Mouse (Mus musculus) 416B (cell line): Measurements from ENCODE around the gene Itga9.

Source experiments
- DNase-seq: peaks from one replicate; pipeline ENCODE4 v3.0.0; 2011; ENCODE audit warnings: low read depth

Itga9 gene

GRCm38 (mm10) chr9:118686166-118686961 lies 79.9 kb downstream of the Itga9 start:
- peak; percentile 87 for DNase-seq

GRCm38 (mm10) chr9:118688248-118688647 lies 81.8 kb downstream of the Itga9 start:
- DNase-seq = no peak

GRCm38 (mm10) chr9:118688921-118689451 lies 82.5 kb downstream of the Itga9 start:
- no peak for DNase-seq

DNA sequence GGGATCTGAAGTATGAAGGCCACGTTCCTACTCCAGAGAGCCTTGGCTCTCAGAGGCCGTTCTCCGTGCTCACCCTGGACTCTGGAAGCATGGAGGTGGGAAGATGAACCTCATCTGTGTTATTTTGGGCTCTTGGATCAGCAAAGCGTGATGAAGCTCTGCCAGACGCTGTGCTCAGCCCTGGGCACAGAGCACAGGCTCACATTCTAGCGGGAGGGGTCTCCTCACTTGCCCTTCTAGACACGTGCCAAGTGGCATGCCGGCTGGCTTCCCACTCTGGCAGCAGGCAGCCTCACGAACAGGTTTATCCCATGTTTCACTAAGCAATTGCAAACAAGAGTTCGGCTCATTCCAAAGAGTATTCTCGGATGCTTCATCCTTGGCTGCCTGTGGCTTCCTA lies 86.8 kb downstream of the Itga9 start:
- DNase-seq = no peak

- DNase-seq = no peak
Measured at GRCm38 (mm10) chr9:118694420-118694825, 87.9 kb downstream of the Itga9 start.

- no peak for DNase-seq
Measured at GRCm38 (mm10) chr9:118698191-118698590, 91.7 kb downstream of the Itga9 start.

DNA sequence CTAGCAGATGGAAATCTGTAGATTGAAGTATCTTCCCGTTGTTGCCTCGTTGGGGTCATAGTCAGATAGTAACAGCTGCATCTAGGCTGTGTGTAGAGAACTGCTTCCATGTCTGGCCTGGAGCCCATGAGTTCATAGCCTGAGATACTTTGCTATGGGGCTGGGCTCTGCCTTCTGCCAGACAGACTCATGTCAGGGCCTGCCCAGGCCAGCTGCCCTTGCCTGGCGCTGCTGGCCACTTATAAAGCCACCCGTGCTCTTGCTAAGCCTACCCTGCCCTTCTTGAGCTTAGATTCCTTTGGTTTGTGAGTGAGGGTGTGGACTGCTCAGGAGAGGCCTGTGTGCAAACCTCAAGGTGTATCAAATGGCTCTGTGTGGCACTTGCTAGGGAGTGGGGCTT lies 93.2 kb downstream of the Itga9 start:
- no peak for DNase-seq

GRCm38 (mm10) chr9:118700889-118701288 lies 94.4 kb downstream of the Itga9 start:
- DNase-seq = no peak

- DNase-seq = no peak
Measured at GRCm38 (mm10) chr9:118701791-118702190, 95.3 kb downstream of the Itga9 start.

- DNase-seq = peak; percentile 41
Measured at GRCm38 (mm10) chr9:118703146-118703545, 96.7 kb downstream of the Itga9 start.

DNA sequence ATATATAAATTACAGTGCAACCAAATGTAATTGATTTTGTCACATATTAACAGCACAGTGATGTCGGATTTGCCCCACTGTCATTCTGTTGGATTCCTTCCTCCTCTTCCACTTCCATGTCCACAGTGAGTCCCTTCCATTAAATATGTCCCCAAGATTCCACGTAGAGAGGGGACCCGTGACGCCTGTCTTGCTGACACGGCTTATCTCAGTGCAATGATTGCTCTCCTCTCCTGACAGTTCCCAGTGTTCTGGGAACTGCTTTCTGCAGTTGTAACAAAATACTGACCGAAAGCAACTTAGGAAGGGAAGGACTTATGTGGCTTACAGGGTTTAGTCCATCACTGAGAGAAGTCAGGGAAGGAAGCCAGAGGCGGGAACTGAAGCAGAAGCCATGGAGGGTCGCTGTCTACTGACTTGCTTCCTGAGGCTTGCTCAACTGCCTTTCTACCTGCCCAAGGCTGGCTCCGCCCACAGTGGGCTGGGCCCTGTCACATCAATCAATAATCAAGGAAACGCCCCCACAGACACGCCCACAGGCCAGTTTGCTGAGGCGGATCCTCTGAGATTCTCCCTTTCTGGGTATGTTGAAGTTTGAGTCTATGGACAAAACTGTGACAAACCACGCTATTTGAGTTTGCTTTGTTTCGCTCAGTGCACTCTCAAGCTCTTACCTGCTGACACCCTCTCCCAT lies 99.0 kb downstream of the Itga9 start:
- peak; percentile 28 for DNase-seq

DNA sequence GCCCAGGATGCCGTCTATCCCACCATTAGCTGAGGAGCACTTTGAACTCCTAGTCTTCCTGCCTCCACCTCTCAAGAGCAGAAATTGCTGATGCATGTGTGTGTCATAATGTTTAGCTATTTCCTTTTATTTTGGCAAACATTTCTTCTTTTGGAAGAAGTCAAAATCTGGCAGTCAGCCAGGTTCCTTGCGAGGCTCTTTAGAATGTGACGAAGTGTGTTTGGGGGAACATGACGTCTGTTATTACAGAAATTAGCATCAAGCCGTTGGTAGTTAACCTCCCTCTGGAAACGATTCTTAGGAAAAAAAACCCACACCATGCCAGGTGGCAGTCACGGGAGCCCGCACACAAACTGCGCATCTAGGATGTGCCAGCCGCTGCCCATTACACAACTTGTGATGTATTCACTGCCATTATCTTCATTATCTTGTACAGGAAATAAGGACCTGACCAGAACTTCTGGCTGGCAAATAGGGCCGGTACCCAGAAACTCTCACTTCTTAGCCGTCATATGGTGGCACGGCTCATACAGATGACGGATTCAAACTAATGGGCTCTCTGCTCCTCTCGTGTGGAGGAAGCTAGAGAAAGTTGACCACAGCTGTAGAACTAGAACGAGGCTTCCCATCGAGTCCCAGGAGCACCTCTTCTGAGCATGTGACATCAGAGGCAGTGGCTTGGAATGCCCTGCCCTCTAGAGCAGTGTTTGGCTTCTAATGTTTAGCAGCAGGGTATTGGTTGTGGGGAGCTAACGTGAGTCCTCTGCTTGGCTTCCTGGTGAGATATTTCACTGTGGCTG lies 99.9 kb downstream of the Itga9 start:
- peak; percentile 76 for DNase-seq

GRCm38 (mm10) chr9:118710625-118711024 lies 104.1 kb downstream of the Itga9 start:
- no peak for DNase-seq

- no peak for DNase-seq
Measured at GRCm38 (mm10) chr9:118711749-118712148, 105.3 kb downstream of the Itga9 start.

- no peak for DNase-seq
Measured at GRCm38 (mm10) chr9:118713515-118713914, 107.0 kb downstream of the Itga9 start.

- no peak for DNase-seq
Measured at GRCm38 (mm10) chr9:118714536-118714935, 108.0 kb downstream of the Itga9 start.

DNA sequence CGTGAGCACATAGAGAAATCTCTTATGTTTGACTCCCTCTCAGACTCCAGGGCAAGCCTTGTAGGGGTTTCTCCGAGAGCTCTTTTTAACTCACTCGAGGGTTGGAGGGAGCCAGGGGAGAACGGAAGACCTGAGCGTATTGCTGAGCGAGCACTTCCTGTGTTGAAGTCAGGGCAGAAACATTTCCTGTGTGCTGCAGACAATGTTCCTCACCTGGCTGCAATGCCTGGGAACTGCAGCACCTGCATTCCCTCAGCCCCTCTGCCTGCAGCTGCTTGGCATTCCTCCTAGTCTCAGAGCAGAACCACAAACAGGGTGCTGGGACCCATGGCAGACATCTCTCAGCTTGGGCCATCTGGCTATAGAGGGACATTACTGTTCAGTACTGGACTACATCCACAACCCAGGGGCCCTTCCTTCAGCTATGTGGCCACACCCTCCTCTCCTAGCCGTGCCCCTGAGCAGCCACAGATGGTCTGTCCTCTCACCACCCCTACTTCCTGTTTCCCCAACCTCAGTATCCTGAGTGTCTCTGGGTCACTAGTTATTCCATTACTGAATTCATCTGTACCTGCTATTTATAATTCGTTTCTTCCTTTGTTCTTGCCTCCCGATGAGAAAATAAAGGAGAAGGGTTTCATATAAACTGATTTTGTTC lies 109.6 kb downstream of the Itga9 start:
- peak; percentile 74 for DNase-seq

GRCm38 (mm10) chr9:118717436-118717835 lies 110.9 kb downstream of the Itga9 start:
- no peak for DNase-seq

GRCm38 (mm10) chr9:118718511-118718910 lies 112.0 kb downstream of the Itga9 start:
- no peak for DNase-seq

DNA sequence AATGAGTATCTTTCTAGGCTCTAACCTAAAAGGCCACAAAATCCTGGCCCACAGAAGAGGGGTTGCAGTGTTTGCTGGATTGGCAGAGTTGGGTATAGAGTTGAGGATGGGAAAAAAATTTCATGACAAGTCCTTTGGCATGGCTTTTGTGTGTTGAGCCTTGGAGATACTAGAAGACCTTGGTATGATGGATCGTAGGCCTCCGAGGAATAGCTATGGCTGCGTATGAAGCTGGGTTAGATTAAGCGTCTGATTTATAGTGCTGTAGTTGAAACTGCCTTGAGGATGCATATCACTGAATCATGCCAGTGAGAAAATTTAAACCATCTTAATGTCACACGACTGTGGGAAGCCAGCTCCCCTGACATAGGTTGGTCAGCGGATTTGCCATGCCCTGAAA lies 114.6 kb downstream of the Itga9 start:
- DNase-seq = no peak

DNA sequence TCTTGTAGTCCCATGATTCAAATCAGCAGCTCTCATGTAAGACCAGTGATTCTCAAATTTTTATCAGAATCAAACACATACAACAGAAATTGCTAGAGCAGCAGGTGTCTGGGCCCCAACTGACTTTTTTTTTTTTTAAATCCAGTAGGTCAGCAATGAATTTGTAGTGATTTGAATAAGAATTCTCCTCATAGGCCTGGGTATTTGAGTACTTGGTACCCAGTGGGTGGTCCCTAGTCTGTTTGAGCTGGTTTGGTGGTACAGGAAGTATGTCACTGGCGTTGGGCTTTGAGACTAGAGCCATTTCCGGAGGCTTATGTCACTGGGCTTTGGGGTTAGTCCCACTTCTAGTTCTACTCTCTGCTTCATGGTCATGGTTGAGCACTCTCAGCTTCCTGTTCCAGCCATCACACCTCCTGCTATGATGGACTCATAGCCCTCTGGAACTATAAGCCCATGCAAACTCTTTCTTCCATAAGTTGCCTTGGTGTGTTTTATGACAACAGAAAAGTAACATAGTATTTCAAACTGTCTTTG lies 116.4 kb downstream of the Itga9 start:
- DNase-seq = no peak

GRCm38 (mm10) chr9:118725128-118725527 lies 118.6 kb downstream of the Itga9 start:
- no peak for DNase-seq
